Mouse (Mus musculus) left cerebral cortex, adult 6 months (tissue): ENCODE measurements around the gene Pnma1. TPM values are rescaled to one million over a fixed set of nuclear protein-coding genes. Genes with fewer than 3 reads are reported as not detected.

Experiments used
- long read RNA-seq, 2 experiments: library from polyadenylated mRNA; unstranded; transcript quantifications; one replicate each; pipeline ENCODE4 v2.0.0; 2019 to 2020
- polyA plus RNA-seq: library from polyadenylated mRNA; unstranded; fragments of <200 nt; fragmentation: Nextera tagmentation; gene quantifications from 2 replicates; pipeline ENCODE4 v1.2.3, GENCODE M21; 2021

Pnma1 gene
- polyA plus RNA-seq: 4.5 and 6.6 TPM in 2 replicates
- long read RNA-seq, experiment 1, transcript Pnma1-201 (1 exons, 2,359 nt): major isoform, 36 of 36 reads
- long read RNA-seq, experiment 1, partial matches to known transcripts: 0 of 36 reads
- long read RNA-seq, experiment 1, other reads (novel, unspliced or antisense): 0 of 36 reads
- long read RNA-seq, experiment 2, transcript Pnma1-201 (1 exons, 2,359 nt): major isoform, 18 of 18 reads
- long read RNA-seq, experiment 2, partial matches to known transcripts: 0 of 18 reads
- long read RNA-seq, experiment 2, other reads (novel, unspliced or antisense): 0 of 18 reads

GRCm38 (mm10) chr12:84147954-84148621 is at the start of gene Pnma1:
Gene Pnma1, minus strand, starts transcription at chr12:84148489.

GRCm38 (mm10) chr12:84114153-84114994 is 33.9 kb downstream of the Pnma1 start, which contains the start of gene Dnal1:
Gene Dnal1, plus strand, starts transcription at chr12:84114366.

GRCm38 (mm10) chr12:84100604-84101492 is 47.4 kb downstream of the Pnma1 start, which contains the start of gene Acot6:
Gene Acot6, plus strand, starts transcription at chr12:84100654.

Other genes starting within 250 kb of the Pnma1 start
- 21.3 and 22.1 TPM in 2 replicates for gene Numb, start 226.6 kb downstream of the Pnma1 start, polyA plus RNA-seq
- 5.5 and 19.0 TPM in 2 replicates for gene Riox1, start 197.9 kb downstream of the Pnma1 start, polyA plus RNA-seq
- not detected in 2 replicates for gene Heatr4, start 163.6 kb downstream of the Pnma1 start, polyA plus RNA-seq
- gene Acot2, start 160.6 kb downstream of the Pnma1 start, polyA plus RNA-seq: 22.7 and 23.2 TPM in 2 replicates
- gene Acot1, start 139.0 kb downstream of the Pnma1 start, polyA plus RNA-seq: 20.4 and 24.8 TPM in 2 replicates
- gene Acot4, start 110.1 kb downstream of the Pnma1 start, polyA plus RNA-seq: 1.0 and 1.7 TPM in 2 replicates
- 0.85 TPM in 1 of 2 replicates, not detected in the other for gene Gm49366, start 109.6 kb downstream of the Pnma1 start, polyA plus RNA-seq
- 2.4 and 2.7 TPM in 2 replicates for gene Acot3, start 96.3 kb downstream of the Pnma1 start, polyA plus RNA-seq
- 7.0 and 8.0 TPM in 2 replicates for gene Acot5, start 79.2 kb downstream of the Pnma1 start, polyA plus RNA-seq
- gene Acot6, start 47.8 kb downstream of the Pnma1 start, polyA plus RNA-seq: 1.2 and 2.1 TPM in 2 replicates
- gene Dnal1, start 34.1 kb downstream of the Pnma1 start, polyA plus RNA-seq: 19.6 and 25.3 TPM in 2 replicates
- 3.3 and 6.3 TPM in 2 replicates for gene Elmsan1, start 70.4 kb upstream of the Pnma1 start, polyA plus RNA-seq
- 24.5 and 31.6 TPM in 2 replicates for gene Ptgr2, start 136.7 kb upstream of the Pnma1 start, polyA plus RNA-seq
- 16.7 and 22.7 TPM in 2 replicates for gene Zfp410, start 168.4 kb upstream of the Pnma1 start, polyA plus RNA-seq
- gene Coq6, start 213.2 kb upstream of the Pnma1 start, polyA plus RNA-seq: 19.7 and 26.8 TPM in 2 replicates
- gene Fam161b, start 213.3 kb upstream of the Pnma1 start, polyA plus RNA-seq: 5.5 and 6.8 TPM in 2 replicates